Mouse (Mus musculus) naive thymus-derived CD4-positive, alpha-beta T cell, adult 2 months (primary cell): ENCODE measurements at regions not wholly inside any gene's neighbourhood (a gene's known extent, or its start where the extent isn't known, plus 50 kb on each side); places are given as distances from the start of the nearest gene placed in this dataset.

Source experiments
- DNase-seq: peaks from one replicate; pipeline ENCODE4 v3.0.0-alpha.2; 2011; ENCODE audit warnings: low read depth

- DNase-seq, result no peak
These were observed 74.1 kb downstream of the B3gnt5 start for GRCm38 (mm10) chr16:19834128-19834527.

- no peak for DNase-seq
These were observed 74.7 kb downstream of the B3gnt5 start for GRCm38 (mm10) chr16:19834750-19835149.

- DNase-seq, result no peak
These were observed 79.8 kb downstream of the B3gnt5 start for GRCm38 (mm10) chr16:19839831-19840230.

GRCm38 (mm10) chr16:19842346-19843025 lies 82.5 kb downstream of the B3gnt5 start:
- DNase-seq, result no peak

GRCm38 (mm10) chr16:19843738-19844137 lies 83.7 kb downstream of the B3gnt5 start:
- DNase-seq, result no peak

GRCm38 (mm10) chr16:19848395-19848794 lies 88.4 kb downstream of the B3gnt5 start:
- peak; percentile 42 for DNase-seq

GRCm38 (mm10) chr16:19865306-19865705 lies 105.3 kb downstream of the B3gnt5 start:
- DNase-seq, result no peak

- no peak for DNase-seq
These were observed 105.9 kb downstream of the B3gnt5 start for GRCm38 (mm10) chr16:19865931-19866330.

- DNase-seq, result no peak
These were observed 109.4 kb downstream of the B3gnt5 start for GRCm38 (mm10) chr16:19869425-19869824.

- no peak for DNase-seq
These were observed 105.8 kb downstream of the Klhl6 start for GRCm38 (mm10) chr16:19876861-19877554.

- DNase-seq, result peak; percentile 5
These were observed 99.9 kb downstream of the Klhl6 start for GRCm38 (mm10) chr16:19882961-19883360.

GRCm38 (mm10) chr16:19883776-19884513 lies 98.9 kb downstream of the Klhl6 start:
- peak; percentile 38 for DNase-seq

GRCm38 (mm10) chr16:19884535-19884934 lies 98.3 kb downstream of the Klhl6 start:
- DNase-seq, result no peak

- no peak for DNase-seq
These were observed 96.2 kb downstream of the Klhl6 start for GRCm38 (mm10) chr16:19886596-19886995.

- DNase-seq, result no peak
These were observed 93.3 kb downstream of the Klhl6 start for GRCm38 (mm10) chr16:19889576-19889975.

GRCm38 (mm10) chr16:19891441-19891840 lies 91.4 kb downstream of the Klhl6 start:
- no peak for DNase-seq

- no peak for DNase-seq
These were observed 88.3 kb downstream of the Klhl6 start for GRCm38 (mm10) chr16:19894435-19894994.
